In genomic region chr11:84395010-84395409, GRCm38 (mm10) we compare ENCODE assay signal across 13 mouse cellular contexts.
DNase-seq lines count a peak whose midpoint lies in the region; ATAC-seq and TF ChIP-seq lines count a peak whose summit lies in the region.
"Had no signal": no experiment of that assay in that cellular context is flagged by ENCODE, and none has a peak within 500 bp of the region (broad histone marks: within the 10 kb centered on the region; RNA-seq: fewer than 3 reads in every experiment).

No protein-coding gene starts in this region.

- H3K36me3 ChIP-seq in kidney, postnatal 0 days (ENCODE audit: insufficient read depth, low read length): peaks cover 4% of the 10 kb centered on the region; the same call in 1 of the 2 replicates
- H3K36me3 ChIP-seq in kidney, embryonic 14.5 days (ENCODE audit: control insufficient read depth, insufficient read depth, low read length): peaks cover 21% of the 10 kb centered on the region; the same call in 1 of the 2 replicates

- TF ChIP-seq CTCF in kidney, postnatal 0 days (IDR thresholded peaks at IDR 0.05; ENCODE audit: low read depth): peak; percentile 17; the same call in 1 of the 2 replicates

- peak; percentile 44 to 75 for DNase-seq in adrenal gland, adult (ENCODE audit: inconsistent age in 2 of 2, low spot score in 1 of 2)
- no peak for DNase-seq in adrenal gland, postnatal 4 days (ENCODE audit: low spot score in 2 of 2)
- DNase-seq in kidney, postnatal 0 days (ENCODE audit: low spot score): peak; percentile 15
- peak; percentile 20 for DNase-seq in Muller cell, postnatal 12 days (ENCODE audit: inconsistent ontology term)
- DNase-seq in gonadal fat pad, adult 2 months (ENCODE audit: low read depth): peak; percentile 58
- no peak for DNase-seq in frontal cortex, postnatal 36 days (ENCODE audit: low spot score in 2 of 2)
- DNase-seq in cerebellum, adult 9-11 months: no peak
- DNase-seq: cerebellum, adult 18-20 months; right cerebral cortex, adult 18-20 months; thymus, postnatal 4 days had no signal

- H3K4me2 ChIP-seq in kidney, postnatal 0 days (ENCODE audit: low read length): no peak overlapping the region
- no peak overlapping the region for H3K4me2 ChIP-seq in kidney, embryonic 14.5 days (replicated peaks; ENCODE audit: low read depth, low read length)

- no peak overlapping the region for H3K4me3 ChIP-seq in kidney, postnatal 0 days (replicated peaks; ENCODE audit: low read depth, low read length)
- H3K4me3 ChIP-seq in kidney, embryonic 14.5 days (ENCODE audit: low read length): no peak overlapping the region

- no peaks in the 10 kb centered on the region for H3K4me1 ChIP-seq in kidney, postnatal 0 days (replicated peaks; ENCODE audit: insufficient read depth, low read length)
- H3K4me1 ChIP-seq in kidney, embryonic 14.5 days (ENCODE audit: control insufficient read depth, insufficient read depth, low read length): no peaks in the 10 kb centered on the region

- H3K9me3 ChIP-seq in kidney, postnatal 0 days (replicated peaks; ENCODE audit: low read length): no peaks in the 10 kb centered on the region
- H3K9me3 ChIP-seq in kidney, embryonic 14.5 days (ENCODE audit: control insufficient read depth, low read length): no peaks in the 10 kb centered on the region

- ATAC-seq in kidney, postnatal 0 days (replicated peaks; ENCODE audit: low FRiP score, low read depth): no peak
- ATAC-seq in kidney, embryonic 14.5 days (ENCODE audit: low FRiP score, low TSS enrichment): no peak
- ATAC-seq: forebrain, embryonic 14.5 days had no signal

- H3K9ac ChIP-seq in kidney, postnatal 0 days (ENCODE audit: low read depth, low read length): no peak overlapping the region
- no peak overlapping the region for H3K9ac ChIP-seq in kidney, embryonic 14.5 days (ENCODE audit: low read depth, low read length)
- H3K9ac ChIP-seq: liver, embryonic 14.5 days had no signal

- H3K27ac ChIP-seq in kidney, postnatal 0 days: no peak overlapping the region
- no peak overlapping the region for H3K27ac ChIP-seq in kidney, embryonic 14.5 days (ENCODE audit: low read depth, low read length)
- H3K27ac ChIP-seq: liver, embryonic 14.5 days had no signal

- no peaks in the 10 kb centered on the region for H3K27me3 ChIP-seq in kidney, postnatal 0 days (ENCODE audit: insufficient read depth, low read length)
- H3K27me3 ChIP-seq in kidney, embryonic 14.5 days (ENCODE audit: control insufficient read depth, insufficient read depth, low read length): no peaks in the 10 kb centered on the region

- WGBS in kidney, postnatal 0 days: 50% methylated on average over 1 of the region's 1 CpGs
- 67% methylated on average over 1 of the region's 1 CpGs for WGBS in kidney, embryonic 14.5 days

Comparison
In these comparisons a context has a peak if more than half of its experiments do, and no peak if none do; other contexts are left out.
1. DNase-seq: peak in adrenal gland, adult (2 of 2), kidney, postnatal 0 days (single experiment), Muller cell, postnatal 12 days (single experiment) and gonadal fat pad, adult 2 months (single experiment); none in adrenal gland, postnatal 4 days (0 of 2), frontal cortex, postnatal 36 days (0 of 2) and cerebellum, adult 9-11 months (single experiment).